Mouse (Mus musculus) spleen, postnatal 36 days (tissue): ENCODE measurements around the gene Npas2.

ENCODE experiments used
- DNase-seq, 2 experiments: peaks; one replicate each; pipeline ENCODE4 v3.0.0; 2022; ENCODE audit warnings: low spot score in 2 of 2, mixed read lengths in 1 of 2

Gene Npas2

DNA sequence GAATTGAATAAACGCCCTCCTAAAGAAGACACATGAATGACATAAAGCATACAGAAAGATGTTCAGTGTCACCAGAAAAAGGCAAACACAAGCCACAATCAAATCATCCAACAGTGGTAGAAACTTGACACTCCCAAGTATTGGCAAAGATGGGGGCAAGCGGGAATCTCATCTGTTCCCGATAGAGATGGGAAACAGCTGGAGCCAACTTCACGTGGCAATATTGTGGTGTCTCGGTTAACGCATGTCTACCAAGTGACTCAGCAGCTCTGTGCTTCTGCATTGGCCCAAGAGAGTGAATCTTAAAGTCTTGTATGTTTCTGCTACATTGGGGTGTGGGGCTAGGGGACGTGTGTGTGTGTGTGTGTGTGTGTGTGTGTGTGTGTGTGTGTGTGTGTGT lies 89.8 kb downstream of the Npas2 start:
- DNase-seq: no peak

DNA sequence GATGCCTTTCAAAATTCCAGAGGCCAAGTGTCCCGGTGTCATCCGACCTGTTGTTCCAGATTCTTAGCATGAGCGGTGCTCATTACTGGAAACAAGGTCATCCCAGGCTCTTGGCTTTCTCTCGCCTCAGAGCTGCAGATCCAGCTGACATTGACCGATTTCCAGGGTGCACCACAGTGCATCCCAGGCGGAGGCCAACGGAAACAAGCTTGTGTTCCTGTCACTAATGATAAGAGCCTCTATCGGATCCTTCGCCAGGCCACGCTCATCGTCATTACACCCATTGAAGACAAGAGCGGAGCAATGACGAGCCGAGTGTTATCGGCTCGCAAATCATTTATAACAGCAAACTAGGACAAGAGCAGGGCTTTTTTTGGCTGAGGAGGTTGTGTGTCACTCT lies 91.3 kb downstream of the Npas2 start:
- DNase-seq: no peak

DNA sequence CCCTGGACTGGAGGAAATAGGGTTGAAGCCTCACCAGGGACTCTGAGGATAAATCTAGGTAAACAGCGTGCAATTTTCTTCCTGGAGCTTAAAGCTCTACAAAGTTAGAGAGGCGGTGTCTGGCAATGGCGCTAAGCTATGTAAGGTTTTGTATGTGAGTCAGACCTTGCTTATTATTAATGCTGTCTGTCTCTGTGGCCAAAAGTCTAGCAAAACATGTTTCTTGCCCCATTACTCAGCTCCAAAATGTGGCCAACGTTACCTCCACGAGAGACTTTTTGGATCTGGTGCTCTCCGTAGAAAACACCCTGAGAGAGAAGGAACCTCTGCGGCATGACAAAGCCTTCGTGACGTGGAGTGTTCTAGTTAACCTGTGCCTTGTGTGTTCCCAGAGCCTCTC lies 93.5 kb downstream of the Npas2 start:
- no peak for DNase-seq

DNA sequence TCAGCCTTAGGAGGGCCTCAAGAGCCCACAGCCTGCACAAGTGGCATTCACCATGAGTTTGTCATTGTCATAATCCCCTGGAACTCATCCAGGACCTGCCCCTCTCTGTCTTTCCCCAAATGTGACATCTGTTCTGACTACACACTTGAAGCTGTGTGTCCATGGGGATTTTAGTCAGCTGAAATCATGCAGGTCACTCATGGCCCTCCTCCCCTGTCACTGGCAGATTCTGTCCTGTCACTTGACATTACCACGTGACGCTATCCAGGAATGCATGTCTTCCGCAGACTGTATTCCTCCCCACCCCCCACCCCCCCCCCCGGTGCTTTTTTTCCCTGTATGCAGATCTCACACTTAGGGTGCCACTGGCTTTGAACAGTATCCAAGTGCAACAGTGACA lies 94.3 kb downstream of the Npas2 start:
- DNase-seq: no peak

DNA sequence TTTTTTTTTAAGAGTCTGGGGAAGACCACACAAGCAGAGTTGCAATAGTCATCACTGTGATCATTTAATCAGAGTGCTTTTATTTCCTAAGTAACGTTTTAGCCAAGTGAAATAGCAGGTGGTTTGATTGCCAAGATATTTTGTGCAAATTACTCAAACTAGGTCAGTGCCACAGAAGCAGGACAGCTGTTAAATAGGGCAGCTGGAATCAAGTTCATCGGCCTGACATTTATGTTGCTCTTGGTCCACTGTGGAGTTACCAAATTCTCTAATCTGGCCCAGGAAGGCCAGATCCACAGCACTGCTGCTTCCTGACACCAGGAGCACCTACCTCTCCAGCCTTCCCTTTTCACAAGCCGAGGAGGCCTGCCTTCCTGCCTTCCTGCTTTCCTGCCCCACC lies 94.9 kb downstream of the Npas2 start:
- DNase-seq: no peak

DNA sequence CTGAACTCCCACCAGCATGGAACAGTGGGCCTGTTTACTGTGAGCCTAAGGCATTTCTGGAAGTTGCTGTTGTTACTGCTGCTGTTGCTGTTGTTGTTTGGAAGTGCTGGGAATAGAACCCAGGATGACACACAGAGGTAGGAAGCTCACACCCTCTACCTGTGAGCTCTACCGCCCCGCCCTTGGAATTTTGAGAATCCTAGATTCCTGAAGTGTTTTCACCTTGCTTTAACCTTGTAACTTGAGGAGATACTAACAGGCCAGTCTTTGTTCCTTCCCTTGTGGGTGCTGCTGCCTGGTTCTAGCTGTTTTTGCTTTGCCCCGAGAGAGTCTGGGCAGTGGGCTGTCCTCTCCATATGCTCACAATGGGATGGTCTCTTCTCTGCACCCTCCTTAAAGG lies 98.5 kb downstream of the Npas2 start:
- DNase-seq: no peak

DNA sequence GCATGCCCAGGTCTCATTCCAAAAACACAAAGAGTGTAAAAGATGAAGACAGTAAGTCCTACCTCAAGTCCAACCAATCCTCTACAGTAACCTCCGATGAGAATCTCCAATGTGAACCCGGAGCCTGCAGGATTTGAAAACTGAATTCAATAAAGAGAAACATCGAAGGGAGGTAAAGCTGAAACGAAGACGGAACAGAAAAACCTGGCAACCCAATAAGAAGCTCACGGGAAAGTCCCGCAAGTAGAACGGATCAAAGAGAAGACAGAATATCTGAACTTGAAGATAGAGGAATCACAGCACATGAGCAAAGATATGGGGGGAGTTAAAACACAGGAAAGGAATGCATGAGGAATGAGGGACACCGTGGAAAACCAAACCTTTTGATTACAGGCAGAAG lies 104.8 kb downstream of the Npas2 start:
- no peak for DNase-seq

DNA sequence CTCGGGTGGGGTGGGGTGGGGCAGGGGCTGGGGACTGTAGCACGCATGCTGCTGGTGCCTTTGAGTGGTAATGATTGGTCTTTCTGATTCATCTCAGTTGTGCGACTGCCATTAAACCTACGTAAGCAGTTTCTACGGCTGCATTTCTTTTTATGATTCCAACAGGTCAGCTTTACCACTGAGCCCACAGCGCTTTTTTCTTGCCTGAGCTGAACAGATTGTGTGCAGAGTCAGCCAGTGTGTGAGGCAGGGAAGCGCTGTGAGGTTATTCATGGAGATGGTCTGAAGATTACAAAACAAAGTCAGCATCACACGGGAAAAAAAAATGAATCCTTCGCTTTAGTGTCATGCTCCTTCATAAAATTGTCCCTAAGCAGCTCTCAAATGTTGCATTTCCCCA lies 106.7 kb downstream of the Npas2 start:
- DNase-seq: no peak

DNA sequence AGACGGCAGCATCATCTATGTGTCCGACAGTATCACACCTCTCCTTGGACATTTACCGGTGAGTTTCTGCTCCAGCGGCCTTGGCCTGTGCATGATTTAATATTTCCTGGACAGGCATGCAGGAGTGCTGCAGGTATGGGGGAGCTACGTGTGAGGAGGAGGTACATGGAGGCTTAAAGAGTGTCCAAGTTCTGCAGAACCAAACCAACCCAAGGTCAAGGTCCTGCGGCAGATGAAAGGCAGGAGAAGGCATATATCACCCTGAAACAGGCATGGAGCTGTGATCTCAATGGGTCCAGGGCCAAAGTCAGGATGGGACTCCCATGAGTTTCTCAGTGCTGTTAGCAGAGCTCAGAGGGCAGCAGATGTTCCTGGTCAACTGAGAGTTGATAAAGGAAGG lies 107.1 kb downstream of the Npas2 start:
- DNase-seq: no peak

DNA sequence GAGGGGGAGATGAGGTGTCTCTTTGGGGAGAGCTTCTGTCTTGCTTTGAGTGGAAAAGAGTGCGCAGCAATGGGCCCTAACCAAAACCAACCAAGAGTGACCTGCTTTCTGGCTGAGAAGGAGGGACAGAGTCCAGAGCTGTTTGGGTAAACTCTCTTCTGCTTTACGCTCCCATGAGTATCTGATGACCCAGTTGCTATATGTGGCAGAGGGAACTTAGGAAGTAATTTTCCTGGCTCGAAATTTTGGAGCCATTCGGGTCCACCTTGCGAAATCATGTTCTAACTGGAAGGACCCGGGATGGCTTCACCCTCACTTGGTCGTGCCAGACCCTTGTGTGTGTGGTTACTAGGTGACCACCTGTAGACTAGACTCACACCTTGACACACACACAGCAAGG lies 108.7 kb downstream of the Npas2 start:
- no peak for DNase-seq

DNA sequence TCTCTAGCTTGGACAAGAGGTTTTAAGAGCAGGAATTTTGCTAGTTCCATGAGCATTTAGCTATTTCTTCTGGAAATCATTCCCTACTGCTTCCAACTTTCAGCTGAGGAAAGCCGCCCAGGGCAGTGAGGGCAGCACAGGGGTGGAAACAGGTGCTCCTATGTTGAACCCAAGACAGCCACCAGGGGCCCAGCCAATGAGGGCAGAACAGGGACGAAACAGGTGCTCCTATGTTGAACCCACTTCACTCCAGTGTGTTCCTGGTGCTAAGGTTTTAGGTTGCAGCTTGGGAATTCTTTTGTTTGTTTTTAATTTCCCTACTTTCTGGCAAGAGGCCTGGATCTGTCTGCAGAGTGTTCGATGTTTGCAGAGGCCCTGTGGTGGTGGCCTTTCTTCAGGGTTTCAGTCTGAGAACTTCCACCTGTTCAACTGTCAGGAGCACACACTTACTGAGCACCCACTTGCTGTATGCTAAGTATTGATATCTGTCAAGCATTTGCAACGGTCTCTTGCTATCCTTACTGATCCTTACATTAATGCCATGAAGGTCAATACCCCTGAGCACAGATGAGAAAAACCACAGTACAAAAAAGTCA lies 109.6 kb downstream of the Npas2 start:
- DNase-seq: no peak

DNA sequence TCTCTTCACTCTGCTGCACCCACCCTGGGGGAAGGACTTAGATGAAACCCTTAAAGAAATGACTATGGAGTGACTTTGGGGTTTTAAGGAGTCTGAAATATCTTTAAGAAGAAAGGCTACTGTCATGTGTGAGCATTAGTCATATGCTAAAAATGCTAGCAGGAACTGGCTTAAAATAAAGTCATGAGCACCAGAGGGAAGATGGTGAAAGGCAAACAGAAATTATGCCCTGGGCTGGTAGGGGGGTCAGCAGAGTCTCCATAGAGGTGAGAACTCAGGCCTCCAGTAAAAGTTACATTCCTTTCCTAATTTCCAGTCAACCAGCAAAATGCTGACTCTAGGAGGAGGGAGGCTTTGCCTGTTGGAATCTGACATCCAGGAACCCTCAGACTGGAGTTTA lies 113.8 kb downstream of the Npas2 start:
- DNase-seq: no peak

DNA sequence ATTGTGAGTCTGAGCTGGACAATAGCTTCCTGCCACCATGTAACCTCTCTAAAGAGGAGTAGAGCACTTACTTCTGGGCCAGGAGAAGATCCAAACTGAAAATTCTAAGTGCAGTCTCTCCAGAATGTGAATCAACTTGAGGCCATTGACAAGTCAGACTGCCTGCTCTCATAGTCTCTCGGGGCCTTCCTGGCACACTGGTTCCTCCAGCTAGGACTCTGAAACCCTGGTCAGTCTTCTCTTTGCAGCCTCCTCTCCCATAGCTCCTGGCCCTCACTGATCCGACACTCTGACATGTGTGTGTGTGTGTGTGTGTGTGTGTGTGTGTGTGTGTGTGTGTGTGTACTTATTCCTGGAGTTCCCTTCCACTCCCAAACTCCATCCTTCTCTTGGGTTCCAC lies 114.4 kb downstream of the Npas2 start:
- no peak for DNase-seq

DNA sequence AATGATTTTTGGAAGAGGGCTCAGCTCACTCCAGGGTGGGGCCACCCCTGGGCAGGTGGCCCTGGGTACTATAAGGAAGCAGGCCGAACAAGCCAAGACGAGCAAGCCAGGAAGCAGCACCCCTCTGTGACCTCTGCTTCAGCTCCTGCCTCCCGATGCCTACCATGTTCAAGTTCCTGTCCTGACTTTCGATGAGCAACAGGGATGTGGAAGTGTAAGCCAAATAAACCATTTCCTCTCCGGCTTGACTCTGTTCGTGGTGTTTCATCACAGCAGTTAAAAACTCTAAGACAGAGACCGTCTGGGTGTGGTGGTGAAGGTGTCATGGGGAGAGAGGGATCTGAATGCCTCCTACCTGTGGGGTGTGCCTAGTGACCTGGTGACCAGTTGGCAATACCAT lies 116.0 kb downstream of the Npas2 start:
- no peak for DNase-seq

DNA sequence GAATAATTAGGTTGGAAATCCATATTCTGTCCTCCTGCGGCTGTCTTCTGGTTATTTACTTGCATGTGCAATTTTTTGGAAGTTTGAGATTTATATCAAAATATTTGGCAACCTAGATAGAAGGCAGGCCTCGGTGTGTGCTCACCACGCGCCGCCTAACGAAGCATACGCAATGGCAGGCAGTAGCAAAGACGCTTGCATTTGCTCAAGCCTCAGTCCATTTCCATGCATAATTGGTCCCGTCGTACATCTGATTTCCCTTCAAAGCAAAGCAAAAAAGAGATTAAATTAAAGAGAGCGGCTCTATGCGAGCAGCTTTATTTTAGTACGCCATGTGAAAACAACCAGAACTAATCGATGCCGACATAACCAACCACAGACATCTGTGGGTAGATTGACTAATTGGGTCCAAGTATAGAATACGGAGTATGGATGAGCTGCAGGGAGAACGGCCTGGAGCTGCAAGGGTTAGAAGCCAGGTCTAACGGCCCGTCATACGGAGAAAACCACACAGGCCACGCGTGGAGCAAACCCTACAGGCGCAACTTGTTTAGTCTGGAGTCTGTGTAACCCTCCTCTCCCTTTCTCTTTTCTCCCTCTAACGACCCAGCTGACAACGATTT lies 118.9 kb downstream of the Npas2 start:
- DNase-seq: no peak

DNA sequence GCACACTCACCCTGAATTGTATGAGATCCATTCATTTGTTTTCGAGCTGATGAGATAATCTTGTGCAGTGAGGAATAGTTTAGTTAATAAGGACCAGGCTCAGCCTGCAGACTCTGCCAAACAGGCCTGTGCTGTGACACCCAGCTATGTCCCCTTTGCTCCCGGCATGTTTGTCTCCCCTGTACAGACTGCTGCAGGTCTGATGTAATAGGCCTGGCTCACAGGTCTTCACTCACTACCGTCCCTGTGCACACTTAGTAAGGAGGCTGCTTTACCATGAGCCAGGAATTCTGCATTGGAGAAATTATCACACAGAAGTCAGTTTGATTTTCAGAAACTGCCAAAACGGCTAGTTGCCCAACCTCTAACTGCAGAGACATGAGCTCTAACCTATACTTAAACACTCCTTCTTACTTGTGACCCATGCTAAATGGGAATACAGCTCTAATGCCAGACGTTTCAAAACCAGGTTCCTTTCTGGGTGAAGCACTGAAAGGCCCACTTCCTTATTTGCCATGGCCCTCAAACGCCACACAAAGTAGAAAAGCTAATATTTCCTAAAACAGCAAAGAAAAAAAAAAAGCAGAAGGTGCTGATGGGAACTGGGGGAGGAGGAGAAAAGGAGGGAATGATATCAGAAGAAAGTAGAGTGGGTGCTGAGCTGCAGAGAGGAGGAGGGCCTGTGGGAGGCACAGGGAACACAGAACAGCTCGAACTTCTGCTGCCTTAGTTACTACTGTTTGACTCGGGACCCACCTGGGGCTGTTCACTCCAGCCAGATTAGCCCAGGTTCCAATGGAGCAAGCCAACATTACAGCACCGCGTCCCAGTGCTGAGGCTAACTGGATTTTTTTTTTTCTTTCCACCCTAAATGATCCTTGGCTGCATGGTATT lies 120.1 kb downstream of the Npas2 start:
- DNase-seq: no peak

DNA sequence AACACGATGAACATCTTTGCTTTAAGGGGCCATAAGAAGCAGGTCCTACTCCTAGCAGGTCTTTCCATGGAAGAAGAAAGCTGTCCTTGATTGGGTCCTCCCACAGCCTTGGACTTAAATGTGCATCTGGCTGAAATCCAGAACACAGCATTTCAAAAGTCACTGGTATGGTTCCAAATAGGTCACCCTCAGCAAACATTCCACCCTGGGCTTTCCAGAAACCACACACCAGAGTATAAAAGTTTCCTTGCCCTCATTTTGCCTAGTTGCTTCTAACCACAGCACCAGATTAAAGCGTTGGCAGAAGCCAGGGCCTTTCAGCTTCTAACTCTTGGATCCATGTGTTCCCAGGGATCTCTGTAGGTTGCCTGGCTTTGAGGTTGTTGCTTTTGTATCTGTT lies 124.4 kb downstream of the Npas2 start:
- DNase-seq: no peak

DNA sequence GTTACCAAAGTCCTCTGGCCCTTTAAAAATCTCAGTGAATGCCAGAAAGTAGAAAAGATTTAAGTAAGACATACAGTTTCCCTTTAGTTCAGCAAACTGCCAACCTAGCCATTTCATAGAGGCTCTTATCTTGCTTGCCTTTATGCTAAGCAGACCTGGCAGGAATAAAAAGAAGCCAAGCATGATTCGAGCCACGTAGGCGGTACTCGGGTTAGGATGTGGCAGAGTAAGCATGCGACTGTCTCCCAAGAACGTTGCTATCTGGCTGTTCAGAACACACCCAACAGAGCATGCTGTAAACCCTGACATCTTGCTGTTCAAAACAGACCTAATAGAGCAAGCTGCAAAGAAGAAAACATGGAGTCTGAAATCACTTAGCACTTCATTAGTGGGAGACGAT lies 125.3 kb downstream of the Npas2 start:
- DNase-seq: no peak

DNA sequence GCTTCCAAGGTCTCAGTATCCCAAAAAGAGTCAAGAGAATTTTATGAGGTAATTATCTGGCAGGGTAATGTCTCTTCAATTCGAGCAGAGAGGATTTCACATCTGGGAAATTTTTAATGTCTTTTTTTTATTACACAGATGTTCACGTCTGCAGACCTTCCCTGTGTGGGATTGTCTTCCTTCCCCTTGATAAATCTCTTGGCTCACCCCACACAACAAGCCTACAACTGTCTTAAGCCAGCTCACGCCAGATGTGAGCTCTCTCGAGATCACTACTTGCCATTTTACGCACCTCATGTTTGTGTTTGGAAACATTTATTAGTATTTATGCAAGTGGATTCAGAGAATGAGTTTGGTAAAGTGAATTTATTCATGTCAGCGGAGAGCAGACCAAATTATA lies 128.4 kb downstream of the Npas2 start:
- no peak for DNase-seq

DNA sequence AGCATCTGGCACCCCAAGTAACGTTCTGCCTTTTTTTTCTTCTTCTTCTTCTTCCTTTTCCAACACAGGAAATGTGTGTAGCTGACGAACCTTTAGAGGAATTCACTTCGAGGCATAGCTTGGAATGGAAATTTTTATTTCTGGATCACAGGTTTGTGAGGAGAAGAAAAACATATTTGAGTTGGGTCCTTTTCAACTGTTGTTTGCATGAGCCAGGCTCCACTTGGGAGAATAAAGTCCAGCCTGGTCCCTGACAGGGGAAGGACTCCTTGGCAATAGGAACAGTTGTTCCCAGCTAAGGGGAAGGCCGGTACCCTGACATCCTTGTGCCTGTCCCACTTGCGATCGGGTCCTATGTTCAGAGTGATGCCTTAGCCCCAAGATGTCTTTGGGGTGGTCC lies 131.7 kb downstream of the Npas2 start:
- DNase-seq: no peak

DNA sequence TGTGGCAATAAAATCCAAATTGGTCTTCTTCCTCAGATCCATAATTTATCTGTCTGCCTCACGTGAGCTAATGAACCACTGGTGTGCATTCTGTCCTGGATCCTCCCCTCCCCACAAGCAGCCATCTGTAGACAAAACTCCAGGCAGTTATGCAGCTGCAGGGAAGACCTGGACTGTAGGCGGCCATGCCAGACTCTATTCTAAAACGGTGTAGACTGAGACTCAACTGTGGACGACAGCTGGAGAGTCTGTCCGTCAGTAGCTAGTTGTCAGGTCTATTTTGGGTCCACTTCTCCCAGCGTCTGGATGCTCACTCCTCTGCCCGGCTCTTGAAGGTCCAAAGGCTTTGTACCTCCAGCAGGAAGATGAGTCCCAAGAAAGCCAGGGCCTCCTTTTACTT lies 134.0 kb downstream of the Npas2 start:
- no peak for DNase-seq

DNA sequence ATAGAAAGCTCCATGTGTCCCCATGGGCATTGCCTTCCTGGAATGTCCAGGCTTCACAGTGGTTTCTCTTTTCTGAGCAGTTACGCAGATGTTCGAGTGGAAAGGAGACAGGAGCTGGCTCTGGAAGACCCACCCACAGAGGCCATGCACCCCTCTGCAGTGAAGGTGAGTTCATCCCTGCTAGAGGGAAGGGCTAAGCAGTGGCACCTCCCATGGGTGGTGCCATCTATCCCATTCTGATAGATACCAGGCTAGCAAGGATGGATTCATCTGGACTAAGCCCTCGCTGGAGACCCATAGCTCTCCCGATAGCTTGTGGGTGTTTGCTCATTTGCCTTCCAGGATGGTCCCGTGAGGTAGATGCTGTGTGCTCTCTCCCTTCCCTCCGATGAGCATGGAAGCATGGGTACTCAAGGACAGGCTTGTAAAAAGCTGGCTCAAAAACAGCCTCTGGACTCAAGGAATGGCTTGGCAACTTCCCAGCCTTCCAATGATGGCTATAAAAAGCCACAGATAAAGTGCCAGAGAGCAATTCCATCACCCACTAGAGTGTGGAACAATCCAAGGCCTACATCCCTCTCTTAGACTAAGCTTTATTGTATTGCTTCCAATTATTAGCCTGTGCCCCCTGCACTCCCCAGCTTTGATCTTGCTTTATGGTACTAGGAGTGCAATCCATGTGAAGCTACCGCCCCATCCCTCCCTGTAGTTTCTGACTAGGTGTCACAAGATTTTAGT lies 137.5 kb downstream of the Npas2 start:
- DNase-seq: no peak

DNA sequence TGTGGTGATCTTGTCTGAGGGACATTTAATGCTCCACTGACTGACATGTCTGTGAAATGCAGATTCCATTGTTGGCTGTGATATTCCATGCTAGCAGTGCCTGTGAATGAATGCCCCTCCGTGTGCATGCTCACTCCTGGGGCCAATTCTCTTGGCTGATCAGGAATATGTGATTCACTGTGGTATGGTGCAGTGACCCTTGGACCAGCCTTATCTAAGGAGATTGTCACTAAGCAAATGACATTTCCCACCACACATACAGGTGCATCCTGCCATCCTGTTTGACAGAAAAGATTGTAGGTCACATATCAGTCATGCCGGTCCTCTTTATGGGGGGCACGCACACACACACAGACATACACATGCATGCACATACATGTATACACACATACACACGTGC lies 138.9 kb downstream of the Npas2 start:
- no peak for DNase-seq
